Mouse (Mus musculus): ENCODE data around the gene Gusb.

The Gusb gene

GRCm38 (mm10) chr5:130003229-130003628 is 380 bp upstream of the Gusb start:
- POLR2A ChIA-PET: interaction anchor here in 3 of 4 experiments (0.7 to 2.2 kb wide), 15 partner anchors 8 to 253 kb away, joined by 3 to 14 read pairs (median 4); partner anchors contain the start of genes Chchd2 (in 1 of the 3), Sbds (in 1 of the 3), Tyw1 (in 1 of the 3) and Vkorc1l1 (in 1 of the 3)
- CTCF ChIA-PET: interaction anchor here in 3 of 4 experiments (0.5 to 1.7 kb wide), 6 partner anchors 8 to 302 kb away, joined by 3 to 4 read pairs (median 4); partner anchors contain the start of gene Psph (in 1 of the 3)

DNA sequence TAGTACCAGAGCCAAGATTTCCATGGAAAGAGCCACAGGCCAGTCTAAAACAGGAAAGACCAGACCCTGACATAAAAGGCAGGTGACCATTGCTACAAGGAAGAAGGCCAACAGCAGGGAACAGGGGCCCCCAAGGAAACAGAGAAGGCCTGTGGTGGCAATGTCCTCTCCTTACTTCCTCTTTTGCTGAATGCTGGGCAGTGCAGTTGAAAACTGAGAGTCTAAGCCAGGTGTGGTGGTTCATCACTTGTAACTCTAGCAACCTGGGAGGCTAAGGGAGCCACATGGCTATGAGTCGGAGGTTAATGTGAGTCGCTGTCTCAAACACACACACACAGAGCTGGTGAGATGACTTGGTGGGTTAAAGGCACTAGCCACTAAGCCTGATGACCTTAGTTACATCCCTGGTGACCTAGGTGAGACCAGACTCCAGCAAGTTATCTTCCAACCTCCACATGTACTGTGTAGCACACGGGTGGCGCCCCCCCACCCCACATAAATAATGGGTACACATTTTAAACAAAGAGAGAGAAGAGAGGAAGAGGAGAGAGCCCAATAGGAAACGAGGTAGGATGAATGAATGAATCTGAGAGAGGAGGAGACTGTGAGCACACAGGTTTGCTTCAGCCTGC is 1.4 kb downstream of the Gusb start:
- CTCF ChIA-PET: interaction anchor here in 1 of 4 experiments (2.0 kb wide), 1 partner anchor 36 kb away, joined by 6 read pairs; no protein-coding TSS in a partner anchor
- POLR2A ChIA-PET: interaction anchor here in 1 of 4 experiments (1.2 to 1.3 kb wide), 3 partner anchors 20 to 33 kb away, joined by 3 to 4 read pairs (median 3); no protein-coding TSS in a partner anchor

DNA sequence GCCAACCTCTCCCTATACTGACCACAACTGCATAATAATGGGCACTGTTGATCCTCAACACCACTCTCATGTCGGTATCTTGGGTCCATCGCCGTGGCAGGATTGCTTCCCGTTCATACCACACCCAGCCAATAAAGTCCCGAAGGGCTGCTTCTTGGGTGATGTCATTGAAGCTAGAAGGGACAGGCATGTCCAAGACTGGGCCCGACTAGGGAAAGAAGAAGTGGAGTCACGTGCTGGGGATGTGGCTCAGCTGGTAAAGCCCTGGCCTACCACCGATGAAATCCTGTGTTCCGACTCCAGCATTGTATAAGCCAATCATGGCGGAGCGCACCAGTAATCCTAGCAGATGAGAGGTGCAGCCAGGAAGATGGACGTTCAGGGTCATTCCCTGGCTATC is 2.1 kb downstream of the Gusb start:
- ChIA-PET POLR2A (interaction anchor here in 2 of 4 experiments (0.6 to 1.2 kb wide), 4 partner anchors 16 to 256 kb away, joined by 3 to 4 read pairs (median 4); no protein-coding TSS in a partner anchor), CTCF (interaction anchor here in 2 of 4 experiments (0.9 to 2.8 kb wide), 3 partner anchors 9 to 37 kb away, joined by 3 to 15 read pairs (median 4); no protein-coding TSS in a partner anchor)

DNA sequence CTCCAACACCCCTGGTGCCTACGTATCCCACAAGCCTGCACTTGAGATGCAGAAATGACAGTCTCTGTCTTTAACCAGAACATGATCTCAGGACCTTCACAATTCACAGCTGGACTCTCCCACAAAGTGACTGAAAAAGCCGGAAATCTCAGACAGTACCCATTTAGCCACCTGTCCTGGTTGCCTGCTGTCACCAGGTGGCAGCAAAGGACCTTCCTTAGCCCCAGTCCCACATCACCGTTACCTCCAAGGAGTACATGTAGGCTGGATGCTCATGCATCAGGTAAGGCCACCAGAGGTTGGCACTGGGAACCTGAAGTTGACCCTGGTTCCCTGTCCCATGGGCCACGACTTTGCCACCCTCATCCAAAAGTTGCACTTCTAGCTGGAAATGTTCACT is 3.8 kb downstream of the Gusb start:
- CTCF ChIA-PET: interaction anchor here in 3 of 4 experiments (0.6 to 2.8 kb wide), 9 partner anchors 11 to 164 kb away, joined by 3 to 15 read pairs (median 3); no protein-coding TSS in a partner anchor

DNA sequence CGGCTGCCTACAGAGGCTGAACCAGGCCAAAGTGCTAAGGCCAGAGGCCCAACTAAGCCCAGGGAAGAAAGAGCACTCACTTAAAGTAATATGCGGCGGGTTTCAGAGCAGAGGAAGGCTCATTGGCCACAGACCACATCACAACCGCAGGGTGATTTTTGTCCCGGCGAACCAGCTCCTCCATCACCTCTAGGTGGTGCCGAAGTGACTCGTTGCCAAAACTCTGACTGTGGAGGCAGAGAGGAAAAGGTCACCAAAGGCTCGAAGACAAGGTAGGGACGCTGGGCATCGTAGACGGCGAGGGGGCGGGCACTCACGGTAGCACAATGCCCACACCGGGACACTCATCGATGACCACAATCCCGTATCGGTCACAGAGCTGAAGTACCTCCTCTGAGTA is 5.1 kb downstream of the Gusb start:
- ChIA-PET CTCF (interaction anchor here in 3 of 4 experiments (0.6 to 2.8 kb wide), 14 partner anchors 9 to 814 kb away, joined by 3 to 15 read pairs (median 3); no protein-coding TSS in a partner anchor), POLR2A (interaction anchor here in 1 of 4 experiments (1.0 to 1.2 kb wide), 3 partner anchors 9 to 184 kb away, joined by 3 read pairs; no protein-coding TSS in a partner anchor)

More for the DNA sequence above, 3.8 kb downstream of the Gusb start:
- POLR2A ChIA-PET: interaction anchor here in 2 of 4 experiments (0.6 to 1.1 kb wide), 5 partner anchors 8 to 240 kb away, joined by 3 to 6 read pairs (median 3); no protein-coding TSS in a partner anchor

DNA sequence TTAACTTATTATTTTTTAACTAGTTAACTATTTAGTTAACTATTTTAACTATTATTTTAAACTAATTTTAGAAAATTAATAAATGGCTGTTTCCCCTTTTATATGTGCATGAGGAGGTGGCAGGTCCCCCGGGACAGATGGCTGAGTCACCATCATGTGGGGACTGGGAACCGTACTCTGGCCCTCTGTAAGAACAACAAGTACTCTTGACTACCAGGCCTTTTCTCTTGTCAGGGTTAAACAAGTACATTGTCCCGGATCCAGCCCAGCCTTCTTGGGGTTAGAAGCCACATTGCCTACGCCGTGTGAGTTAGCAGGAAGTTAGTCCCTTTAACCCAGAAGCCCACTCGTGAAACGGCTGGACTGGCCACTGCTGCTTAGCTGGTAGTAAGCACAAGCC is 7.9 kb downstream of the Gusb start:
- ChIA-PET POLR2A (interaction anchor here in 3 of 4 experiments (0.7 to 1.8 kb wide), 3 partner anchors 12 to 108 kb away, joined by 3 to 5 read pairs (median 3); partner anchors contain the start of gene Chchd2 (in 1 of the 3)), CTCF (interaction anchor here in 2 of 4 experiments (0.6 to 1.0 kb wide), 4 partner anchors 8 to 1607 kb away, joined by 3 read pairs; partner anchors contain the start of gene Gusb (in 1 of the 2))

DNA sequence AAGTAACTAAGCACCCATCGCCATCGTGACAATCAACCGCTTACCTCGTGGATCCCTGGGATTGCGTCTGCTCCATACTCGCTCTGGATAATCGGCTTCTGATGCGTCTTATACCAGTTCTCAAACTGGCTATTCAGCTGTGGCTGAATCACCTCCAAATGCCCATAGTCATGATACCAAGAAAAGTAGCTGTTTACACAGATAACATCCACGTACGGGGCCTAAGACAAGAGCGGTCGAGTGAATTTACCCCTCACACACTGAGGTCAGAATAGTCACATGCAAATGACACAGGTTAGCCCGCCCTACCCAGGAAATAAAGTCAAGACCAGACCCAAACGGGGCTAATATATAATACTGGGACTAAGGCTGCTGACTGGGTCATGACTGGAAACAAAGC is 9.5 kb downstream of the Gusb start:
- ChIA-PET CTCF (interaction anchor here in 2 of 4 experiments (0.5 to 0.9 kb wide), 2 partner anchors 9 to 16 kb away, joined by 3 read pairs; no protein-coding TSS in a partner anchor), POLR2A (interaction anchor here in 1 of 4 experiments (0.9 to 1.7 kb wide), 3 partner anchors 10 to 39 kb away, joined by 3 to 6 read pairs (median 5); partner anchors contain the start of gene Gusb)

GRCm38 (mm10) chr5:129991898-129992297 is 11.0 kb downstream of the Gusb start:
- CTCF ChIA-PET: interaction anchor here in 1 of 4 experiments (1.5 kb wide), 1 partner anchor 18 kb away, joined by 4 read pairs; no protein-coding TSS in a partner anchor
- POLR2A ChIA-PET: interaction anchor here in 2 of 4 experiments (0.7 to 3.2 kb wide), 4 partner anchors 9 to 14 kb away, joined by 3 to 19 read pairs (median 3); partner anchors contain the start of gene Gusb (in 1 of the 2)

DNA sequence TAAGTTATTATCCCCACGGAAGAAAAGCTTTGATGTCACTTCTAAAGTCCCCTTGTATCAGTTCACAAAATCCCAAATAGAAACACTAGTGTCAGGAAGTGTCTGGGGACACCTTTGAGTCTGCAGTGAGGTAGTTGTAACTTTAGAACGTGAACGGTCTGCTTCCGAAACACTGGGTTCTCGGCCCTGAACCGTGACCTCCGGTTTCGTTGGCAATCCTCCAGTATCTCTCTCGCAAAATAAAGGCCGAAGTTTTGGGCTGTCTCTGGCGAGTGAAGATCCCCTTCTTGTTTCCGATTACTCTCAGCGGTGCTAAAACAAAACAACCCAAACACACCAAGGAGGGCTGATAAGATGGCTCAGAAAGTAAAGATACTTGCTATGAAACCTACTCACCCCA is 13.5 kb downstream of the Gusb start:
- CTCF ChIA-PET: no interaction called here
- POLR2A ChIA-PET: interaction anchor here in 2 of 4 experiments (0.7 to 1.8 kb wide), 7 partner anchors 9 to 72 kb away, joined by 3 to 6 read pairs (median 4); no protein-coding TSS in a partner anchor

- CTCF ChIA-PET: no interaction called here
- POLR2A ChIA-PET: interaction anchor here in 2 of 4 experiments (0.9 to 2.8 kb wide), 12 partner anchors 8 to 93 kb away, joined by 3 to 19 read pairs (median 4); partner anchors contain the start of genes Chchd2 (in 1 of the 2) and Vkorc1l1 (in 1 of the 2)
Measured at GRCm38 (mm10) chr5:129980216-129980615, 22.6 kb downstream of the Gusb start.

GRCm38 (mm10) chr5:129978608-129979007 is 24.2 kb downstream of the Gusb start:
- ChIA-PET CTCF (interaction anchor here in 1 of 4 experiments (0.6 kb wide), 1 partner anchor 31 kb away, joined by 4 read pairs; no protein-coding TSS in a partner anchor), POLR2A (interaction anchor here in 2 of 4 experiments (0.9 to 4.1 kb wide), 5 partner anchors 11 to 91 kb away, joined by 3 to 17 read pairs (median 4); partner anchors contain the start of genes Chchd2 (in 1 of the 2) and Gusb (in 1 of the 2))

DNA sequence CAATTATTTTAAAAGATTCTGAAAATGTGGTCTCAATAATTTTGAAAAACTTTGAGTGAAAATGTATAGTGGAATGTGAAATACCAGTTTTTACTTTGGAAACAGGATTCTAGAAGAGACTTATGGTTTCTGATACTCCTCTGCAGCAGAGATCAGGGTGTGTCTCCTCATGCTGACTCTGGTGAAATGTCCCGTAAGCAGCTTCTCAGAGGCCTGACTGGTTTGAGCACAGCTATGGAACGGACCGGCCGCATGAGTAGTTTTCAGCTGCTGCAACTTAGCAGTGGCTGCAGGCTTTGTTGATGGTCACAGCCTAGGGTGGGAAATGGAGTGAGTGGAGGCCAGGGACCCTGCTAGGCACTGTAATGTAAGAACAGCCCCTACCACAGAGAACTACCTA is 25.1 kb downstream of the Gusb start:
- POLR2A ChIA-PET: interaction anchor here in 3 of 4 experiments (0.6 to 4.1 kb wide), 5 partner anchors 9 to 64 kb away, joined by 3 to 17 read pairs (median 3); partner anchors contain the start of gene Gusb (in 2 of the 3)
- CTCF ChIA-PET: interaction anchor here in 1 of 4 experiments (0.7 kb wide), 1 partner anchor 25 kb away, joined by 3 read pairs; the partner anchor contains the start of gene Gusb

DNA sequence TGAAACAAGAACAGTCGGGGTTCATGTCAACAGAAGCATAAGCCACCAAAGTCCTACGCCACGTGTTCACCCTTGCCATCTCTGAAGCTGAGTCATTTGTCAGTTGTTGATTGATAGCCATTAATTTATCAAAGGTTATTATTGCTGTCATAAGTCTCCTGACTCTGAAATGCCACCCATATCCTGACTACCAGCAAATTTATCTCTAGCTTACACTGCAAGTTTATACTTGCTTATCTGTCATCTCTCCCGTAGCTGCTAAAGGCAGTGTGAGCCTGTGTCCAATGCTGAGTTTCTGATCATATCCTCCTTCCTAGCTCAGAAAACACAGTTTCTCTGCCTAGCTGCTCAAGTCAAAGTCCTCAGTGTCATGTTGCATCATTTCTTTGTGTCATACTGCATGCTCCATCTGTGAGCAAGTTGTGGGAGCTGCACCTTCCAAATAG is 28.0 kb downstream of the Gusb start:
- ChIA-PET POLR2A (interaction anchor here in 2 of 4 experiments (0.9 to 4.1 kb wide), 5 partner anchors 8 to 14 kb away, joined by 3 to 17 read pairs (median 4); no protein-coding TSS in a partner anchor), CTCF (interaction anchor here in 2 of 4 experiments (0.9 to 1.2 kb wide), 2 partner anchors 12 to 23 kb away, joined by 3 read pairs; no protein-coding TSS in a partner anchor)

DNA sequence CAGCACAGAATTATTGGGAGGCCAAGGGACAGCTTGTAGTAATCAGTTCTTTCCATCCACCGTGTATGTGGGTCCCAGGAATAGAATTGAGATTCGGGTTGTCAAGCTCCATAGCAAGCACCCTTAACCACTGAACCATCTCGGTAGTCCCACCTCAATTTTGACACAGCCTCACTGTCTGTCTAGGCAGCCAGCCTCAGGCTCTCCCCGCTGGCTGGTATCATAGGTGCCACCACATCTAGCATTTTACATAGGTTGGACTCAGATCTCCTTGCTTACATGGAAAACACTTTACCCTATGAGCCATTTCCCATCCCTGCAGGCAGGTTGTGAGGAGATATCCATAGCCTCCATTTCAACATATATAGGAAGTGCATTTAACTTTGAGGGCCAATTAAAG is 28.5 kb downstream of the Gusb start:
- ChIA-PET POLR2A (interaction anchor here in 2 of 4 experiments (0.8 to 2.0 kb wide), 5 partner anchors 9 to 48 kb away, joined by 3 to 10 read pairs (median 3); no protein-coding TSS in a partner anchor), CTCF (interaction anchor here in 1 of 4 experiments (0.9 kb wide), 1 partner anchor 23 kb away, joined by 3 read pairs; no protein-coding TSS in a partner anchor)

DNA sequence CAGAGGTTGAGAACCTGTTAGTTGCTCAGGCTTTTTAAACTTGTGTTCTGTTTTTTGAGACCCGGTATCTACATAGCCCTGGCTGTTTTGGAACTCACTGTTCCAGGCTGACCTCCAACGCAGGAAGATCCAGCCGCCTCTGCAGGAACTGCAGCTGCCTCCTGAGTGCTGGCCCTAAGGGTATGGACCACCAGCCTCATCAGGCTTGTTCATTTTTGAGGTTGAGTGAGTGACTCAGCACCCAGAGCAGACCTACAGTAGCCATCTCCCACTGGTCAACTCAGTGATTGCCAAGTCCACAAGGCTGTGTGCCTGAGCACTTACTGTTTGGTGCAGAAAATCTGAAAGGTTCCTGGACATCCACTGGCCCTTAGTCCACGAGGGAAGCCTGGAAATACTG is 31.4 kb downstream of the Gusb start:
- CTCF ChIA-PET: interaction anchor here in 1 of 4 experiments (0.5 kb wide), 1 partner anchor 41 kb away, joined by 3 read pairs; no protein-coding TSS in a partner anchor
- POLR2A ChIA-PET: interaction anchor here in 3 of 4 experiments (0.8 to 1.7 kb wide), 12 partner anchors 9 to 79 kb away, joined by 3 to 7 read pairs (median 4); partner anchors contain the start of gene Vkorc1l1 (in 1 of the 3)

DNA sequence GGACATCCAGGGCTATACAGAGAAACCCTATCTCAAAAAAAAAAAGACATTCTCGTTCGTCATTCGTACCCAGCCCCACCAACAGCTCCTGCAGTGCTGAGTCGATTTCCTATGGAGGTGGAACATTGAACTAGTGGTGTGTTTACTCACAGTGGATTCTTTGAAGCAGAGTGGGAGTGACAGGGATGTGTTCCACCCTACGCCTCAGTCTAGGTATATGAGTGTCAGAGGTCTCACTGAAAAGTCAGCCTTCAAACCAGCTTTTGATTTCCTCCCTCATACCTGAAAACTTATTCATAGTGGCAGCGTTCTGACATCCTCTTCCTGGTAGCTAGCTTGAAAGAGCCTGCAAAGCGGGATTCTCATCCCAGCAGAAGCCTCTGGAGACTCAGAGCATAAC is 34.4 kb downstream of the Gusb start:
- CTCF ChIA-PET: no interaction called here
- POLR2A ChIA-PET: interaction anchor here in 3 of 4 experiments (0.6 to 3.9 kb wide), 16 partner anchors 9 to 453 kb away, joined by 3 to 17 read pairs (median 3); partner anchors contain the start of genes Chchd2 (in 1 of the 3) and Vkorc1l1 (in 1 of the 3)

DNA sequence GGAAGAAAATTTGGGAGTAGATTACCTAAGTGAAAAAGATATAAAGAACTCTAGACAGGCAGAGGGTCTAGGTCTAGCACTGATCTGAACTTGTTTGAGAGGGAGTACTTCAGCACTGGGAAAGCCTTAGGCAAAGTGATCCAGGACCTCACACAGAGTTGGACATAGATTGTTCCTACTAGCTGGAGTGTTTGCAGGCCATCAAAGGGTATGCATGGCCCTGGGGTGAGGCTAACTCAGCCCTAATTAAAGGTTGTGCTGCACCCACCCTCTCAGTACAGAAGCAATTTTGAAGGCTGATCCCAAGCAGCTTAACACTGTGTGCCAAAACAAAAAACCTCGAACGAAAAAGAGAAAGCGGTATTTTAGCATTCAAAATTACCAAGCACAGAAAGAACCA is 36.4 kb downstream of the Gusb start:
- ChIA-PET POLR2A (interaction anchor here in 3 of 4 experiments (0.7 to 3.9 kb wide), 16 partner anchors 9 to 188 kb away, joined by 3 to 17 read pairs (median 4); partner anchors contain the start of gene Chchd2 (in 1 of the 3)), CTCF (interaction anchor here in 2 of 4 experiments (0.7 to 1.3 kb wide), 2 partner anchors 13 to 44 kb away, joined by 3 to 4 read pairs; no protein-coding TSS in a partner anchor)
